Mouse (Mus musculus) megakaryocyte, embryonic 14.5 days (primary cell): Measurements from ENCODE around the gene F12.

Experiments
- FLI1 ChIP-seq: IDR thresholded peaks from 2 replicates; pipeline ENCODE4 v1.6.1; 2012; ENCODE audit warnings: low read length, inconsistent platforms, mixed read lengths
- GATA1 ChIP-seq: IDR thresholded peaks from 3 replicates; pipeline ENCODE4 v1.6.1; 2012; ENCODE audit warnings: mixed read lengths, low read length, inconsistent platforms, borderline replicate concordance

DNA sequence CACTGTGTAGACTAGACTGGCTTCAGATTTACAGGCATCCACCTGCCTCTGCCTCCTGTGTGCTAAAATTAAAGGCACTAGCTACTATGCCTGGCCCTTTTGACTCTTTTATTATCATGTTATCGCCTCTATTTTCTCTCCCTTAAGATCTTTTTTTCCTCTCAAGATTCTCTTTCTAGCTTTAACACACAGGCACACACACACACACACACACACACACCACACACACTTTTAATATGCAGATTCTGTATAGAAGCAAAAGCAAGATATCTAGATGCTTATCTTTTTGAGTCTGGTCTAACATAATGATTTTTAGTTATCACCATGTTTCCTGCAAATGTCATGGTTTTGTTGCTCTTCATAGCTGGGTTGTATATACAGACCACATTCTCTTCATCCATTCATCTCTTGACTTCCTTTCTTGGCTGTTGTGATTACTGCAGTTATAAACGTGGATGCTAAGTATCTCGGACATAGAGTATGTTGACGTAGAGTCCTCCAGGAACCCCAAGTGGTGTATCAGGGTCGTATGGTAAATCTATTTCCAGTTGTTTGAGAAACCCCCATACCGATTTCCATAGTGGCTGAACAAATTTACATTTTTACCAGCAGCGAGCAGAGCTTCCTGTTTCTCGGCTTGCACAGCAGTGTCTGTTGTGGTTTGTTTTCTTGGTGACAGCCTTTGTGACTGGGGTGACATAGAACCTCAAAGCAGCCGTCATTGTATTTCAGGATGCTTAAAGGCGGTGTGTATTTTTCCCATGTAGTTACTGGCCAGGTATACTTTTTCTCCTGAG is 5.5 kb upstream of the F12 start:
- no peak for TF ChIP-seq GATA1
- TF ChIP-seq FLI1 = no peak
